Mouse (Mus musculus) megakaryocyte-erythroid progenitor cell, adult 5 weeks (primary cell): ENCODE results near the gene Ssxb5. TPM values are rescaled to one million over a fixed set of nuclear protein-coding genes. Genes with fewer than 3 reads are reported as not detected.

Experiments used
- polyA plus RNA-seq: library from polyadenylated mRNA; stranded (reverse); fragments of >175 nt; gene quantifications from 2 replicates; pipeline ENCODE4 v1.2.3, GENCODE M21; 2012

Ssxb5 gene
- not detected in 2 replicates for polyA plus RNA-seq

DNA sequence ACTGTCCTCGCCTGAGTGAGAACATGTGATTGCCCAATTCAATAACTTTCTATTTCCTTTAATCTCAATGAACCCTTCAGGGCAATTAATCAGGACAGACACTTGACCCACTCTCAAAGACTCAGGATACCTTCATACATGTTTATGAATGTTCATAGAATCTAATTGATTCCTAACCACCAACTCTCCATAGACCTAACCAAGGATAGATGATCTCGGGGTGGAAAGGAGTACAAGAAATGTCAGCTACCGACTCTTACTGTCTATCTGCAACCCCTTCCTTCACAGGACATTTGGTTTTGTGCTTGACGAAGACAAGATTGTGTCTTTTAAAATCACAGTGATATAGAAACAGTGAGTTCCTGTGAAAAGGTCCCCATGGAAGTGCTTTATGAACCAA, at the start of gene Ssxb5:
Gene Ssxb5 (plus strand): TSS at position 301 of the 400 bp plus-strand sequence.

DNA sequence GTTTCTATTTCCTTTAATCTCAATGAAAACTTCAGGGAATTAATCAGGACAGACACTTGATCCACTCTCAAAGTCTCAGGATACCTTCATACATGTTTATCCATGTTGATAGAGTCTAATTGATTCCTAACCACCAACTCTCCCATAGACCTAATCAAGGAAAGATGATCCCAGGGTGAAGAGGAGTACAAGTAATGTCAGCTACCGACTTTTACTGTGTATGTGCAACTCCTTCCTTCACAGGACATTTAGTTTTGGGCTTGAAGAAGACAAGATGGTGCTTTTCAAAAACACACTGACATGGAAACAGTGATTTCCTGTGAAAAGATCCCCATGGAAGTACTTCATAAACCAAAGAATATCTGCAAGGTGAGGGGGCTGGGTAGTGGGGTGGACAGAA, 40.2 kb downstream of the Ssxb5 start, which contains the start of gene Gm6592:
Gene Gm6592 (plus strand): TSS at position 301 of the 400 bp plus-strand sequence.

Other genes starting within 250 kb of the Ssxb5 start
- not detected in 2 replicates for gene Ssxb3, start 211.9 kb upstream of the Ssxb5 start, polyA plus RNA-seq
- not detected in 2 replicates for gene Ssxb8, start 112.8 kb upstream of the Ssxb5 start, polyA plus RNA-seq
- gene Ssx9, start 55.3 kb upstream of the Ssxb5 start, polyA plus RNA-seq = not detected in 2 replicates
- gene Gm6592, start 40.3 kb downstream of the Ssxb5 start, polyA plus RNA-seq = not detected in 2 replicates
- not detected in 2 replicates for gene Gm5751, start 70.6 kb downstream of the Ssxb5 start, polyA plus RNA-seq
- gene B630019K06Rik, start 88.7 kb downstream of the Ssxb5 start, polyA plus RNA-seq = 4.0 and 5.5 TPM in 2 replicates
- gene Fthl17b, start 159.3 kb downstream of the Ssxb5 start, polyA plus RNA-seq = not detected in 2 replicates
- gene Fthl17c, start 172.9 kb downstream of the Ssxb5 start, polyA plus RNA-seq = not detected in 2 replicates
- gene Fthl17d, start 183.1 kb downstream of the Ssxb5 start, polyA plus RNA-seq = not detected in 2 replicates
- not detected in 2 replicates for gene Fthl17e, start 229.8 kb downstream of the Ssxb5 start, polyA plus RNA-seq